25 mouse cellular contexts compared by ENCODE assay signal in the genomic region with DNA sequence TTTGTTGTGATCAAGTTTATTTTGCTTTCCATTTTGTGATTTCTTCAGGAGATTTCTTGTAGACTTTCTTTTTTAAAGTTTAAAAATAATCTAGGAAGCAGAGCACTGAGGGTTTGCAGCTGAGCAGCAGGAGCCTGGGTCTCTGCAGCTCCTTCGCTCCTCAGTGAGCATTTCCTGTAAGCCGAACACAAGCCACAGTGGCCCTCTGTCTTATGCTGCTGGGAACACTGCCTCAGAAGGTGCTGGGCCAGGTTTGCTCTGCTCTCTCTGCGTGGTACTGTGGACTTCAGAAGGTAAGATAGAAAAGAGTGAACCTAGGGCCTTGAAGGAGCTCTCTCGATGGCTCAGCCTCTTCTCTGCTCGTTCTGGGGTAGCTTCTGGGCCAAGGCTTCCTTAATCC.
DNase-seq lines count a peak whose midpoint lies in the region; ATAC-seq lines count a peak whose summit lies in the region.
"Had no signal": no experiment of that assay in that cellular context is flagged by ENCODE, and none has a peak within 500 bp of the region (broad histone marks: within the 10 kb centered on the region; RNA-seq: fewer than 3 reads in every experiment).

No protein-coding gene starts in this region.

- no peak for DNase-seq in forebrain, embryonic 10.5 days (ENCODE audit: extremely low spot score, low spot score)
- peak; percentile 77 for DNase-seq in heart, adult 11 months
- DNase-seq in midbrain, embryonic 11.5 days (ENCODE audit: low spot score, missing footprints): no peak
- DNase-seq in right cerebral cortex, postnatal 10 days (ENCODE audit: low spot score in 2 of 2): peak; percentile 24 to 26
- no peak for DNase-seq in right cerebral cortex, adult 18-20 months
- DNase-seq: adrenal gland, postnatal 10 days; adrenal gland, postnatal 36 days; B cell, adult 2 months; cerebellum, adult 18-20 months; cerebellum, adult 9-10 months; cerebellum, postnatal 14 days; gastrocnemius, postnatal 25 days; heart, adult 2 months had no signal

- 69% methylated on average over 5 of the region's 5 CpGs for WGBS in forebrain, embryonic 10.5 days
- WGBS in forebrain, embryonic 16.5 days: 63% methylated on average over 5 of the region's 5 CpGs
- WGBS in heart, embryonic 12.5 days: 76% methylated on average over 5 of the region's 5 CpGs
- WGBS in midbrain, embryonic 13.5 days: 66% methylated on average over 5 of the region's 5 CpGs
- 71% methylated on average over 5 of the region's 5 CpGs for WGBS in midbrain, embryonic 11.5 days

- H3K9ac ChIP-seq in forebrain, embryonic 16.5 days (replicated peaks; ENCODE audit: low read depth, low read length): no peak overlapping the region
- no peak overlapping the region for H3K9ac ChIP-seq in heart, embryonic 12.5 days
- no peak overlapping the region for H3K9ac ChIP-seq in midbrain, embryonic 13.5 days (replicated peaks)
- no peak overlapping the region for H3K9ac ChIP-seq in midbrain, embryonic 11.5 days (ENCODE audit: low read length)
- H3K9ac ChIP-seq: embryonic facial prominence, embryonic 12.5 days; forebrain, embryonic 15.5 days; hindbrain, embryonic 12.5 days; hindbrain, embryonic 15.5 days had no signal

- no peaks in the 10 kb centered on the region for H3K36me3 ChIP-seq in forebrain, embryonic 10.5 days (replicated peaks)
- H3K36me3 ChIP-seq in forebrain, embryonic 16.5 days (ENCODE audit: control insufficient read depth, insufficient read depth): no peaks in the 10 kb centered on the region
- H3K36me3 ChIP-seq in heart, embryonic 12.5 days: no peaks in the 10 kb centered on the region
- H3K36me3 ChIP-seq in midbrain, embryonic 13.5 days: no peaks in the 10 kb centered on the region
- no peaks in the 10 kb centered on the region for H3K36me3 ChIP-seq in midbrain, embryonic 11.5 days (ENCODE audit: control insufficient read depth, insufficient read depth, low read length)
- H3K36me3 ChIP-seq: embryonic facial prominence, embryonic 12.5 days; forebrain, embryonic 15.5 days; G1E; heart, embryonic 10.5 days; hindbrain, embryonic 12.5 days; hindbrain, embryonic 15.5 days had no signal

- no peaks in the 10 kb centered on the region for H3K27me3 ChIP-seq in forebrain, embryonic 10.5 days (ENCODE audit: poor library complexity, severe bottlenecking)
- no peaks in the 10 kb centered on the region for H3K27me3 ChIP-seq in forebrain, embryonic 16.5 days (replicated peaks; ENCODE audit: control insufficient read depth, insufficient read depth, low read length)
- H3K27me3 ChIP-seq in heart, embryonic 12.5 days (replicated peaks): no peaks in the 10 kb centered on the region
- H3K27me3 ChIP-seq in midbrain, embryonic 13.5 days: no peaks in the 10 kb centered on the region
- H3K27me3 ChIP-seq in midbrain, embryonic 11.5 days (ENCODE audit: control insufficient read depth, insufficient read depth, low read length): no peaks in the 10 kb centered on the region
- H3K27me3 ChIP-seq: CH12.LX; embryonic facial prominence, embryonic 12.5 days; forebrain, embryonic 15.5 days; hindbrain, embryonic 12.5 days; hindbrain, embryonic 15.5 days; Patski had no signal

- H3K27ac ChIP-seq in forebrain, embryonic 10.5 days: 0 out of 2 replicates have a peak overlapping the region, but pooled peaks have one; percentile 20
- H3K27ac ChIP-seq in forebrain, embryonic 16.5 days (ENCODE audit: low read length): no peak overlapping the region
- H3K27ac ChIP-seq in heart, embryonic 12.5 days (ENCODE audit: poor library complexity, severe bottlenecking): no peak overlapping the region
- H3K27ac ChIP-seq in midbrain, embryonic 13.5 days: 0 out of 2 replicates have a peak overlapping the region, but pooled peaks have one; percentile 10
- no peak overlapping the region for H3K27ac ChIP-seq in midbrain, embryonic 11.5 days (ENCODE audit: low read depth, low read length)
- H3K27ac ChIP-seq: embryonic facial prominence, embryonic 12.5 days; forebrain, embryonic 15.5 days; heart, adult 2 months; heart, embryonic 10.5 days; hindbrain, embryonic 12.5 days; hindbrain, embryonic 15.5 days had no signal

- H3K4me2 ChIP-seq in forebrain, embryonic 16.5 days (ENCODE audit: low read length): no peak overlapping the region
- H3K4me2 ChIP-seq in heart, embryonic 12.5 days: no peak overlapping the region
- H3K4me2 ChIP-seq in midbrain, embryonic 13.5 days (replicated peaks): no peak overlapping the region
- no peak overlapping the region for H3K4me2 ChIP-seq in midbrain, embryonic 11.5 days
- H3K4me2 ChIP-seq: embryonic facial prominence, embryonic 12.5 days; forebrain, embryonic 15.5 days; hindbrain, embryonic 12.5 days; hindbrain, embryonic 15.5 days had no signal

- H3K4me1 ChIP-seq in forebrain, embryonic 10.5 days: peaks cover 3% of the 10 kb centered on the region; the same call in 1 of the 2 replicates
- no peaks in the 10 kb centered on the region for H3K4me1 ChIP-seq in forebrain, embryonic 16.5 days (replicated peaks; ENCODE audit: control insufficient read depth, insufficient read depth, low read length)
- H3K4me1 ChIP-seq in heart, embryonic 12.5 days (replicated peaks): peaks cover 21% of the 10 kb centered on the region
- H3K4me1 ChIP-seq in midbrain, embryonic 13.5 days (replicated peaks): no peaks in the 10 kb centered on the region
- H3K4me1 ChIP-seq in midbrain, embryonic 11.5 days (ENCODE audit: control insufficient read depth, insufficient read depth, low read length): no peaks in the 10 kb centered on the region
- H3K4me1 ChIP-seq: embryonic facial prominence, embryonic 12.5 days; forebrain, embryonic 15.5 days; hindbrain, embryonic 12.5 days; hindbrain, embryonic 15.5 days had no signal

- no peaks in the 10 kb centered on the region for H3K9me3 ChIP-seq in forebrain, embryonic 10.5 days
- H3K9me3 ChIP-seq in forebrain, embryonic 16.5 days (ENCODE audit: control insufficient read depth, low read length): no peaks in the 10 kb centered on the region
- no peaks in the 10 kb centered on the region for H3K9me3 ChIP-seq in heart, embryonic 12.5 days (replicated peaks)
- no peaks in the 10 kb centered on the region for H3K9me3 ChIP-seq in midbrain, embryonic 13.5 days
- no peaks in the 10 kb centered on the region for H3K9me3 ChIP-seq in midbrain, embryonic 11.5 days (ENCODE audit: control insufficient read depth, low read length)
- H3K9me3 ChIP-seq: embryonic facial prominence, embryonic 12.5 days; forebrain, embryonic 15.5 days; heart, embryonic 10.5 days; hindbrain, embryonic 12.5 days; hindbrain, embryonic 15.5 days had no signal

- no peak overlapping the region for H3K4me3 ChIP-seq in forebrain, embryonic 10.5 days
- H3K4me3 ChIP-seq in forebrain, embryonic 16.5 days (replicated peaks; ENCODE audit: low read length): no peak overlapping the region
- H3K4me3 ChIP-seq in heart, embryonic 12.5 days: no peak overlapping the region
- H3K4me3 ChIP-seq in midbrain, embryonic 13.5 days (replicated peaks): no peak overlapping the region
- no peak overlapping the region for H3K4me3 ChIP-seq in midbrain, embryonic 11.5 days (ENCODE audit: low read depth, low read length)
- H3K4me3 ChIP-seq: embryonic facial prominence, embryonic 12.5 days; erythroblast, embryonic 14.5 days; forebrain, embryonic 15.5 days; heart, adult 2 months; heart, embryonic 10.5 days; hindbrain, embryonic 12.5 days; hindbrain, embryonic 15.5 days had no signal

- ATAC-seq in forebrain, embryonic 16.5 days: no peak
- no peak for ATAC-seq in heart, embryonic 12.5 days (ENCODE audit: insufficient number of reproducible peaks, low FRiP score)
- ATAC-seq in midbrain, embryonic 13.5 days: no peak
- ATAC-seq in midbrain, embryonic 11.5 days (ENCODE audit: low FRiP score): no peak
- ATAC-seq: forebrain, embryonic 15.5 days; Patski had no signal

Comparison
In these comparisons a context has a peak if more than half of its experiments do, and no peak if none do; other contexts are left out.
1. DNase-seq: peak in heart, adult 11 months (single experiment) and right cerebral cortex, postnatal 10 days (2 of 2); none in forebrain, embryonic 10.5 days (single experiment), midbrain, embryonic 11.5 days (single experiment) and right cerebral cortex, adult 18-20 months (single experiment).
2. H3K27ac ChIP-seq: peak in forebrain, embryonic 10.5 days (single experiment) and midbrain, embryonic 13.5 days (single experiment); none in forebrain, embryonic 16.5 days (single experiment), heart, embryonic 12.5 days (single experiment) and midbrain, embryonic 11.5 days (single experiment).